8 mouse cellular contexts compared by ENCODE assay signal in genomic region chr10:58322361-58323027, GRCm38 (mm10). TPM values are rescaled to one million over a fixed set of nuclear protein-coding genes. Genes with fewer than 3 reads are reported as not detected.
DNase-seq lines count a peak whose midpoint lies in the region; ATAC-seq and TF ChIP-seq lines count a peak whose summit lies in the region.

No protein-coding gene starts in this region.

- H3K9ac ChIP-seq in kidney, embryonic 16.5 days (replicated peaks; ENCODE audit: low read length): peak overlapping the region; percentile 52
- peak overlapping the region; percentile 5; the same call in 1 of the 2 replicates for H3K9ac ChIP-seq in hindbrain, embryonic 16.5 days (ENCODE audit: low read depth, low read length)

- no peaks in the 10 kb centered on the region for H3K36me3 ChIP-seq in kidney, embryonic 16.5 days (ENCODE audit: insufficient read depth, low read length)
- H3K36me3 ChIP-seq in hindbrain, embryonic 16.5 days (ENCODE audit: control insufficient read depth, insufficient read depth, low read length): no peaks in the 10 kb centered on the region
- no peaks in the 10 kb centered on the region for H3K36me3 ChIP-seq in myocyte (ENCODE audit: control insufficient read depth, insufficient read depth)

- peaks cover 19% of the 10 kb centered on the region for H3K4me1 ChIP-seq in kidney, embryonic 16.5 days (ENCODE audit: insufficient read depth, low read length)
- peaks cover 26% of the 10 kb centered on the region for H3K4me1 ChIP-seq in bone marrow macrophage, adult 2 months (ENCODE audit: control insufficient read depth, insufficient read depth, low read length)
- H3K4me1 ChIP-seq in hindbrain, embryonic 16.5 days (ENCODE audit: control insufficient read depth, insufficient read depth, low read depth, low read length): peaks cover 16% of the 10 kb centered on the region

- peak overlapping the region; percentile 52 for H3K4me2 ChIP-seq in kidney, embryonic 16.5 days (replicated peaks; ENCODE audit: low read depth, low read length)
- H3K4me2 ChIP-seq in hindbrain, embryonic 16.5 days (ENCODE audit: low read length): peak overlapping the region; percentile 51
- H3K4me2 ChIP-seq in myocyte (ENCODE audit: low read depth): peak overlapping the region; percentile 81

- no peaks in the 10 kb centered on the region for H3K9me3 ChIP-seq in kidney, embryonic 16.5 days (ENCODE audit: low read length)
- H3K9me3 ChIP-seq in hindbrain, embryonic 16.5 days (ENCODE audit: control insufficient read depth, low read length): no peaks in the 10 kb centered on the region

- no peaks in the 10 kb centered on the region for H3K27me3 ChIP-seq in kidney, embryonic 16.5 days (ENCODE audit: insufficient read depth, low read length)
- H3K27me3 ChIP-seq in hindbrain, embryonic 16.5 days (replicated peaks; ENCODE audit: control insufficient read depth, insufficient read depth, low read length): no peaks in the 10 kb centered on the region
- H3K27me3 ChIP-seq in myocyte (ENCODE audit: control insufficient read depth, insufficient read depth, insufficient read length): no peaks in the 10 kb centered on the region

- TF ChIP-seq POLR2A in bone marrow macrophage, adult 2 months (IDR thresholded peaks at IDR 0.05; ENCODE audit: borderline replicate concordance, low read depth, low read length): no peak
- TF ChIP-seq POLR2A in myocyte (IDR thresholded peaks at IDR 0.05; ENCODE audit: insufficient read length, low read depth): no peak

- no peak for TF ChIP-seq CTCF in bone marrow macrophage, adult 2 months (IDR thresholded peaks at IDR 0.05; ENCODE audit: low read depth, low read length)

- no peak for ATAC-seq in kidney, embryonic 16.5 days (ENCODE audit: low FRiP score, low TSS enrichment)
- ATAC-seq in hindbrain, embryonic 16.5 days: no peak
- no peak; the same call in none of the 2 replicates for ATAC-seq in cerebellum, adult (ENCODE audit: insufficient number of reproducible peaks, low FRiP score, low TSS enrichment)

- H3K4me3 ChIP-seq in kidney, embryonic 16.5 days (ENCODE audit: low read length): peak overlapping the region; percentile 73
- peak overlapping the region; percentile 83 for H3K4me3 ChIP-seq in bone marrow macrophage, adult 2 months (ENCODE audit: insufficient read depth, low read length)
- peak overlapping the region; percentile 95 for H3K4me3 ChIP-seq in hindbrain, embryonic 16.5 days (ENCODE audit: low read length)
- H3K4me3 ChIP-seq in myocyte: peak overlapping the region; percentile 51

- 29% methylated on average over 6 of the region's 6 CpGs for WGBS in kidney, embryonic 16.5 days
- WGBS in hindbrain, embryonic 16.5 days: 32% methylated on average over 6 of the region's 6 CpGs

- peak overlapping the region; percentile 86 for H3K27ac ChIP-seq in kidney, embryonic 16.5 days (ENCODE audit: low read length)
- peak overlapping the region; percentile 88 for H3K27ac ChIP-seq in bone marrow macrophage, adult 2 months (ENCODE audit: insufficient read depth, low read depth, low read length)
- peak overlapping the region; percentile 73 for H3K27ac ChIP-seq in hindbrain, embryonic 16.5 days (ENCODE audit: low read depth, low read length)

- DNase-seq in kidney, adult 11 months: no peak
- no peak for DNase-seq in B cell, adult 2 months
- DNase-seq in adrenal gland, postnatal 4 days (ENCODE audit: low spot score in 2 of 2): no peak

- peaks cover 39% of the 10 kb centered on the region for H3K79me2 ChIP-seq in myocyte (ENCODE audit: control insufficient read depth, insufficient read depth)

- H3ac ChIP-seq in myocyte (ENCODE audit: control insufficient read depth, insufficient read length): no peak overlapping the region

TF ChIP-seq in myocyte, 11 proteins besides CTCF, POLR2A, EP300 and RAD21:
- no peak for TF ChIP-seq TCF12 (IDR thresholded peaks at IDR 0.05; ENCODE audit: insufficient read depth, poor library complexity, severe bottlenecking)
- TF ChIP-seq MYOD1 (IDR thresholded peaks at IDR 0.05; ENCODE audit: control insufficient read depth in 1 of 3, insufficient read length in 2 of 3, low read depth in 2 of 3): peak in 1 of 3 experiments; percentile 14
- TF ChIP-seq POLR2AphosphoS2 (IDR thresholded peaks at IDR 0.05; ENCODE audit: insufficient read length, low read depth): peak; percentile 16

RNA-seq across cellular contexts. Expression of gene Lims1, which starts 0.8 kb away (rescaled TPM):
- 153 and 162 TPM in 2 replicates for polyA plus RNA-seq in kidney, embryonic 16.5 days (2015; fragmentation: Nextera tagmentation; extraction: Ambion mirVana)
- polyA plus RNA-seq in bone marrow macrophage, adult 2 months (2012; ENCODE audit: insufficient read depth, insufficient read length, missing spikeins): 81.4 and 82.5 TPM in 2 replicates
- 60.0 and 61.0 TPM in 2 replicates for polyA plus RNA-seq in hindbrain, embryonic 16.5 days (2015; fragmentation: Nextera tagmentation; extraction: Ambion mirVana)
- 23.0 TPM for polyA plus RNA-seq in myocyte (2012; fragmentation: generic; extraction: Trizol)
- 10 to 100 TPM; 78.3 to 80.1 TPM for total RNA-seq in adrenal gland, postnatal 4 days (2021)
